Mouse (Mus musculus): Measurements from ENCODE around the gene E130114P18Rik.

The E130114P18Rik gene

GRCm38 (mm10) chr4:97564199-97564598, 213.7 kb downstream of the E130114P18Rik start:
- no peak for DNase-seq (ENCODE audit: extremely low spot score)

GRCm38 (mm10) chr4:97557585-97557984, 220.3 kb downstream of the E130114P18Rik start:
- no peak for DNase-seq (ENCODE audit: extremely low spot score)

- peak; percentile 9 for DNase-seq (ENCODE audit: extremely low spot score)
Measured at GRCm38 (mm10) chr4:97544016-97544415, 233.9 kb downstream of the E130114P18Rik start.

- DNase-seq (ENCODE audit: extremely low spot score): no peak
Measured at GRCm38 (mm10) chr4:97532072-97532471, 245.8 kb downstream of the E130114P18Rik start.

GRCm38 (mm10) chr4:97528517-97528916, 249.4 kb downstream of the E130114P18Rik start:
- no peak for DNase-seq (ENCODE audit: extremely low spot score)
